Mouse (Mus musculus) olfactory bulb, adult 2 months (tissue): ENCODE measurements around the gene Ist1.

Source experiments
- CTCF ChIP-seq: fragments of 200-500 bp; IDR thresholded peaks from 2 replicates; pipeline ENCODE4 v1.5.1; 2012; ENCODE audit warnings: low read depth, mild to moderate bottlenecking, low read length, moderate library complexity; ENCODE audit not compliant: insufficient read depth
- POLR2A ChIP-seq: fragments of 200-500 bp; IDR thresholded peaks from 2 replicates; pipeline ENCODE4 v1.6.1; 2012; ENCODE audit warnings: mild to moderate bottlenecking, low read depth, low read length, moderate library complexity; ENCODE audit not compliant: insufficient read depth

DNA sequence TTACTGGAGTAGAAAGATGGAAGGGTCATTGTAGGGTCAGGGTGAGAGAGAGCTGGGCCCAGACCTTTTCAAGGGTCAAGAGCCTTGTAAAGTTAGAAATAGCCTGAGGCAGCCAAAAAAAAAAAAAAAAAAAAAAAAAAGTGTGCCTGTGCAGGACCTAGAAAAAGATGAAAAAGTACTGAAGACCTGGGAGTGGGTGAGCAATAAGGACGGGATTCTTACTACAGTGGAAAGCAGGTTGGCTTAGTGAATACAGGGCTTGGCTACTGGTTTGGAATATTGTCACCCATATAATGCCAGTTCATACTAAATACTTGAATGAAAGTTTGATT is 45.0 kb upstream of the Ist1 start:
- no peak for TF ChIP-seq POLR2A
- no peak for TF ChIP-seq CTCF
